Mouse (Mus musculus) stomach, adult 2 months (tissue): Measurements from ENCODE around the gene Rtl6. TPM values are rescaled to one million over a fixed set of nuclear protein-coding genes. Genes with fewer than 3 reads are reported as not detected.

Experiments used
- polyA plus RNA-seq: library from polyadenylated mRNA; depleted of rRNA; stranded (reverse); fragments of >200 nt; gene quantifications from 2 replicates; pipeline ENCODE4 v1.2.3, GENCODE M21; 2012; rRNA removed

Gene Rtl6
- polyA plus RNA-seq: 2.3 and 2.7 TPM in 2 replicates

GRCm38 (mm10) chr15:84557189-84557921, at the start of gene Rtl6:
Gene Rtl6, minus strand, starts transcription at chr15:84557823.

Other genes starting within 250 kb of the Rtl6 start
- gene Parvg, start 233.8 kb downstream of the Rtl6 start, polyA plus RNA-seq: 0.57 and 0.69 TPM in 2 replicates
- 5.3 and 6.8 TPM in 2 replicates for gene Shisal1, start 110.7 kb downstream of the Rtl6 start, polyA plus RNA-seq
- gene Prr5, start 111.8 kb upstream of the Rtl6 start, polyA plus RNA-seq: 10.8 and 14.6 TPM in 2 replicates
- gene Arhgap8, start 162.2 kb upstream of the Rtl6 start, polyA plus RNA-seq: 7.1 and 7.8 TPM in 2 replicates